Mouse (Mus musculus): Measurements from ENCODE around the gene Sgpl1. TPM values are rescaled to one million over a fixed set of nuclear protein-coding genes. Genes with fewer than 3 reads are reported as not detected.

The Sgpl1 gene
- total RNA-seq, 2 experiments from 2014 or later: 20.4 to 22.8 TPM

Small RNAs within 50 kb of the gene (microRNA-seq; reads per million reads assigned to microRNA genes)
- gene Gm44308: 0 reads per million in 2 experiments

Other genes with a start within 250 kb of the Sgpl1 start
- 10 to 100 TPM; 13.0 to 13.5 TPM for gene Pcbd1, start 58.4 kb downstream of the Sgpl1 start, total RNA-seq (2021)
- 10 to 100 TPM in 1 of 2 experiments, 1 to 10 TPM in 1; 8.2 to 12.3 TPM for gene Tbata, start 24.3 kb upstream of the Sgpl1 start, total RNA-seq (2021)
- 1 to 10 TPM; 1.2 to 1.4 TPM for gene Adamts14, start 125.7 kb upstream of the Sgpl1 start, total RNA-seq (2021)
- gene Prf1, start 150.1 kb upstream of the Sgpl1 start, total RNA-seq (2021): not detected
- 10 to 100 TPM; 10.8 to 11.4 TPM for gene Pald1, start 235.8 kb upstream of the Sgpl1 start, total RNA-seq (2021)

Data from layer of hippocampus, adult 18-20 months (tissue).